Mouse (Mus musculus): ENCODE results near the gene Olfr211. TPM values are rescaled to one million over a fixed set of nuclear protein-coding genes. Genes with fewer than 3 reads are reported as not detected.
"Not testable (repeated sequence)": the region's sequence is repeated elsewhere in the genome, so short reads cannot be mapped to it uniquely, and the experiment has no call there.

Gene Olfr211
- not detected for total RNA-seq (2021)

DNA sequence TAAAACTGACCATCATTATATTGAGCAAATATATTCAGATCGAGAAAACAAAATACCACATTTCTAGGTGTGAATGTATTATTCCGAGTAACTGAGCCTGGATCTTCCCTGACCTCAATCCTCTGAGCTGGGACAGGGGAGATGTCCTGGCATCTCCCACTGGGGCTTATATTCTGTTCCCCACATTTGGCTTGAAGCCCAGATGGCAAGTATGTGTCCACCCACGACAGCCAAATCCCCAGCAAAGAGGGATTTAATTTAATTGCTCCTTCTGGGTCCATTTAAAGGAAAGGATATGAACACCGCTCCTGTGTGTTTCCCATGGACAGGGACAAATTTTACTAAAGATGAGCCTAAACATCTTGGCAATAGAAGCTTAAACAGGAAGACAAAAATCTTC, at the start of gene Olfr211:
TSS of gene Olfr211 (plus strand) at position 301 of the 400 bp plus-strand sequence.
- no peak for DNase-seq (ENCODE audit: low spot score in 2 of 2)
- intact Hi-C loops (cut with DNase I), result no loop called here

DNA sequence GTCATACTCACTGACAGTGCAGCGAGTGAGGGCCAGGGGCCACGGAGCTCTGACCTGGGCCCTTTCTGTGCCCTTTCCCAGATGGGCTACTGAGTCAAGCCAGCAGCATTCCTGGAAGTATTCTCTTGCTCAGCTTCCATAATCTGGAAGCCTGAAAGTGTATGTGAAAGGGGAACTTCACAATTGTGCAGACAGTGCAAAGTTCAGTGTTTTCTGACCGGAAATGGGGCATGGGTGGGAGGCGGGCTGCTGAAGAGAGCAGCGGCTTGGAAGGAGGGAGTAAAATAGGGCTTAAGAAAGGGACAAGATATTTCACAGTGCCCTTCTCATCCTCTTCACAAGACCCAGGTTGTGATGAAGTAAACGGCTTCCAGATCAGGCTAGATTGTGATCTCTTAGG, 49.4 kb upstream of the Olfr211 start:
- DNase-seq (ENCODE audit: low spot score in 2 of 2), result no peak
- intact Hi-C loops (cut with DNase I), result no loop called here

DNA sequence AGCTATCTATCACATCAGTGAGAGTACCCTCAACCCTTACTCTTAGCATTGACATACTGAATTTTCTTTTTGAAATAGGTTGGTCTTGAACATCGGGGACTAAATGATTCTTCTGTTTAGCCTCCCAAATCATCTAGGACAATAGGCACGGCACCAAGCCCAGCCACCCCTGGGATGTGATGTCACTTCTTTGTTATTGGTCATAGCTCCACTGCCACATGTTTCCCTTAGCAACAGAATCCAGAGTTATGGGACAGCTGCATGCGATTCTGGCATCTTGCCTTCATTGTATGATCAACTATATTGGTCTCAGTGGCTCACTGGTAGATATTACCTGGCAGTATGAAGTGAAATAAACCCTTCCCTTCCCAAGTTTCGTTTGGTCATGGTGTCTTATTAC, 48.4 kb upstream of the Olfr211 start:
- no peak for DNase-seq (ENCODE audit: low spot score in 2 of 2)
- intact Hi-C loops (cut with DNase I), result no loop called here

DNA sequence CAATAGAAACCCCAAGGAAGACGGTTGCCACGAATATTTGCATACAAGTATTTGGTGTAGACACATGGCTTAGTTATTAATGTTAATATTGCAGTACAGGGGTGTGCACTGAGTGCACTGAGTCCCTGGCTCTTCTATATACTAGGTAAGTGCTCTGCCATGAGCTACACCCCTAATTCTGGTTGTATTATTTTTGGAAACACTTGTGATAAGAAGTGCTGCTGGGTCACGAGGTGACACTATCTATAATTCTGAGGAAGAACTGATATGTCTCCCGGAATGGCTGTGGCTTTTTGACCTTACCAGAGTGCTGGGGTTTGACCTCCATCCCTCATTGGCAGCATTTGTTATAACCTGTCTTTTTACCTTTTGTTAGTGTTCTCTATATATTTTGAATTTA, 48.0 kb upstream of the Olfr211 start:
- no peak for DNase-seq (ENCODE audit: low spot score in 2 of 2)
- intact Hi-C loops (cut with DNase I), result no loop called here

DNA sequence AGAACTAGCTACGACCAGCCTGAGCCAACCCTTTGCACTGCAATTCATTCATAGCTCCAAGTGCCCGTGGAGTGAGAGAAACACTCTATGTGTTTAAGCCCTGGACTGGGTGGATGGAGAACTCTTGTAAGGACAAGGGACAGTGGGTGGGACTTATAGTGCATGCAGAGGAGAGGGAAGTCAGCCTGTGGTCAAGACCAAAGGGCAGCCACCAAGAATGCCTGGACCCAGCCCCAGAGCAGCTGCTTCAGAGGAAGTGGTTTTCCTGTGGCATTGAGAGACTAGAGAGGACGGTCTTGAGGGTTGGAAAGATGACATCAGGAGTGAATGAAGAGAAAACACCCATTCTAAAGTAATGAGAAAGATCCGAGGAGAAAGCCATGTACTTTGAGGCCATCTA, 33.1 kb upstream of the Olfr211 start:
- intact Hi-C loops (cut with DNase I), result no loop called here
- peak in 1 of 2 experiments; percentile 7 for DNase-seq (ENCODE audit: low spot score in 2 of 2)

DNA sequence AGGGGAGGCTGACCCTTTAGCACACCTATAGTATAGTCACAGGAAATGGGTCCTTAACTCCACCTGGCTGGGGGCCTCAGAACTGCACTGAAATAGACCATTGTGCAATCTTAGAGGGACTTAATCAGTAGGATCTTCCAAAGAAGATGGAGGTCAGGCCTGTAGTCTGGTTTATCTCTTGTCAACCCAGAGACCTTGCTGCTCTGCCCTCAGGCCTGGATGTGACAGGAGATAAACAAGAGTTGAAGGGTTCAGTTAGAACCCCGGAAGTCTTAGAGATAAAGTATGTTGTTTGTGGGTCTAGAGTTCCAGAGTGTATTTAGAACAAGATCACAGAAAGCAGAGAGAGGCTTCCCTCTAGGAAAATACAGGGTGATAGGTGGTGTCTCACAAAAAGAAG, 32.4 kb upstream of the Olfr211 start:
- intact Hi-C loops (cut with DNase I), result no loop called here
- DNase-seq (ENCODE audit: low spot score in 2 of 2), result no peak

DNA sequence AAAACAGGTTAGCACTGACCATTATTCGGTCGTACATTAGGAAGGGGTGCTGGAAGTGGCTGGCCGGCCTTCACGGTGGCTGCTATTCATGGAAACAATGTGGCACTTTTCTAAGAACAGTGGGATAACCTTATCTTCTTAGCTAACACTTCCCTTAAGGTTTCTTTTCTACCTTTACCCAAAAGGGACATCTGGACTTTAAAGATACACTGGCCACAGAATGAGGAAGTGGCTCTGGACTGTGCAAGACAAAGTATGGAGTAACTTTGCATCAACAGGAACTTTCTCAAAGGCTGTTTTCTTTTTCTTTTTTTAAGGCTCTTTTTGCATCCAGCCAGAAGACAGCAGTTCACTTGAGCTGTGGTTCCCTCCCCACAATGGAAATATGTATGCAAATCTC, 30.2 kb upstream of the Olfr211 start:
- intact Hi-C loops (cut with DNase I), result no loop called here
- no peak for DNase-seq (ENCODE audit: low spot score in 2 of 2)

DNA sequence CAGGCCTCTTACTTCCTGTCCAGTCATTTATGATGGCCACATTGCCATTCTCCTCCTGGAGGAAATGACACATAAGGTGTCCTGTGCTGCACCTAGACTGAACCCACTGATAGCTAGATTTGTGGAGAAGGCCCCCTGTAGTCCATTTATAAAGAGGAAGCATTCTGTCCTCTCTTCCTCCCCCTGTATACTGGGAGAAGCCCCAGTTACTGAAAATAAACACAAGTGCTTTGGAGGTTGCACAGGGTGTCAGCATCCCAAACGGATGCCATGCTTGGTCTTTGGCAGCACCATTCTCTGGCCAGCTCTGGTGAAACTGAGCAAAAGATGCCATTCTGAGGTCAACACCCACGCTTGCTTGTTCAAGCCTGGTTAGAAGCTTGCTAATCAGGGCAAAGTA, 29.7 kb upstream of the Olfr211 start:
- intact Hi-C loops (cut with DNase I), result no loop called here
- no peak for DNase-seq (ENCODE audit: low spot score in 2 of 2)

DNA sequence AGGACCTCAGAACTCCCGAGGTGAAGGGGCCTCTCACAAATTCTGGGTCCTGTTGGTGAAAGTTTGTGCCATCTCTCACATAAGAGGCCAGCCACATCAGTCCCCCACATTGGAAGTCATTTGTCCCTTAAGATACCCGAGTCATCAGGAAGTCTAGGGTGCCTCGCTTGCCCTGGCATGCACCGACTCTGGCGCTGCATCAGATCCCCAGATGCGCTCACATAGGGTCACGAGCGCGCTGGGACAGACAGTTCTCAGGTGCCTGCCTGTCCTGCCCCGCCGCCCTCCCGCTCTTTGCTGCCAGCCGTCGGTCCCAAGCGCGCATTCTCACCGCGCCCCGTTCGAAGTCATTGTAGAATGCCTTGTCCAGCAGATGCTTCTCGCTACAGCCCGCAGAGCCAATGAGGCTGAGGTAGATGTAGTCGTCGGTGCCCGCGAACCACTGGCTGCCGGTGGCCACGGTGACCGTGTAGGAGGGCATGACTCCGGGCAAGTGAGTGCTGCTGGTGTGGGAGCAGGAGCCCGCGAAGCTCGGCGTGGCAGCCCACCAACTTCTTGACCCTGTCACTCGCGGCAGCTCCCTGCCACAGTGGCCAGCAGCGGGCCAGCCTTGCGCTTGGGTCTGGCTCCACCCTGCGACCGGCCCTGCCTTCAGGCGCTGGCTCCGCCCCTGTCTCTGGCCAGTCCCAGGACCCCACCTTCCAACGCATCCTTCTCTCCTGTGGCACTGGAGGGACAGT, 28.2 kb upstream of the Olfr211 start, which contains the start of gene Alox5:
TSS of gene Alox5 (minus strand) at position 635 of the 740 bp plus-strand sequence.
- no peak for DNase-seq (ENCODE audit: low spot score in 2 of 2)
- intact Hi-C loops (cut with DNase I), result no loop called here

DNA sequence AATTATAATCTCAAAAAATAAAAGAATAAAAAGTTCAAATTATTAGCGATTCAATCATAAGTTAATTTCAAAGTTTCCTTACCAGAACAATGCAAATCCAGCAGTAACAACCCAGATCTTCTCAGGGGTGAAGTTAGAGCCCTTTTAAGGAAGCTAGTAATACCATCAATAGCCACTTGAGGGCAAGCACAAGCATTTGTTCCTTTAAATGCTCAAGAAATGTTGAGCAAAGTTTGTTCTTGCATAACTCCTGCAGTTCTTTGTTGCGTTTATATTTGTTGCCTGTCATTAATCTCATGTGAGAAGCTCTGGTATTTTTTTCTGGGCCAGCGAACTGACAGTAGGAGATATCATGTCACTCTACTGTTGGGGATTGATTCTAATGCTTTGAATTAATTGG, 20.8 kb upstream of the Olfr211 start:
- no peak for DNase-seq (ENCODE audit: low spot score in 2 of 2)
- intact Hi-C loops (cut with DNase I), result no loop called here

DNA sequence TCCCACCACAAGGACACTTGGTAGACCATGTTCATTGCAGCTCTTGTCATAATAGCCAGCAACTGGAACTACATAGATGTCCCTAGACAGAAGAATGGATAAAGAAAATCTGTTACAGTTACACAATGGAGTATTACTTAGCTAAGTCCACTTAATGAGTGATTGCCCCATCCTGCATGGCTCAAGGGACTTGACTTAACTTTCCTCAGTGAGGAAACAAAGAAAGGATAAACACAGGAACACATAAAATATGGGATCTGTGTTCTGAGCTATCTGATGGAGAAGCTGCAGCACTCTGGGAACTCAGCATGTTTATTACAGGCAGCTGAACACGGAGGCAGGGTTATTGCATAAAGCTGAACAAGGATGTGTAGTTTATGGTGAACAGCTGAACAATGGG, 3.8 kb upstream of the Olfr211 start:
- DNase-seq (ENCODE audit: low spot score in 2 of 2), result no peak
- intact Hi-C loops (cut with DNase I), result no loop called here

DNA sequence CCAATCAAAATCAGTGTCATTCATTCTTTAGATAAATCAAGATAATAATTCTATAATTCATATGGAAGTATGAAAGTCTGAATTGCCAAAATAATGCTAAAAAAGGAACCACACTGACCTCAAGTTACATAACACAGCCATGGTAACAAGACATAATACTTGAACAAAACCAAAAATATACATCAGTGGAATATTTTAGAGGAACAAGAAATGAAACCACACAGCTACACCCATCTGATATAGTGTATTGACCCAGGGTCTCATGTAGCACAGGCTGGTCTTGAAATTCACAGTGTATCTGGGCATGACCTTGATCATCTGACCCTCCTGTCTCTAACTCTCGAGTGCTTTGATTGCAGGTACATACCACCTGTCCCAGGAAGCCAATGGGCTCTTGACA, 2.1 kb upstream of the Olfr211 start:
- intact Hi-C loops (cut with DNase I), result no loop called here
- DNase-seq (ENCODE audit: low spot score in 2 of 2), result no peak

DNA sequence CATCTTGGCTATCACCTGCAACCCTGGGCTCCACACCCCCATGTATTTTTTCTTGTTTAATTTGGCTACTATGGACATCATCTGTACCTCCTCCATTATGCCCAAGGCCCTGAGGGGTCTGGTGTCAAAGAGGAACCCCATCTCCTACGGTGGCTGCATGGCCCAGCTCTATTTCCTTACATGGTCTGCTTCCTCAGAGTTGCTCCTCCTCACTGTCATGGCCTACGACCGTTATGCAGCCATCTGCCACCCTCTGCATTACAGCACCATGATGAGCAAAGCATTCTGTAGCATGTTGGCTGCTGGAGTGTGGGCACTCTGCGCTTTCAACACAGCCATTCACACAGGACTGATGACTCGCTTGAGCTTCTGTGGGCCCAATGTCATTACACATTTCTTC, 4.9 kb downstream of the Olfr211 start:
- no peak for DNase-seq (ENCODE audit: low spot score in 2 of 2)
- intact Hi-C loops (cut with DNase I), result no loop called here

DNA sequence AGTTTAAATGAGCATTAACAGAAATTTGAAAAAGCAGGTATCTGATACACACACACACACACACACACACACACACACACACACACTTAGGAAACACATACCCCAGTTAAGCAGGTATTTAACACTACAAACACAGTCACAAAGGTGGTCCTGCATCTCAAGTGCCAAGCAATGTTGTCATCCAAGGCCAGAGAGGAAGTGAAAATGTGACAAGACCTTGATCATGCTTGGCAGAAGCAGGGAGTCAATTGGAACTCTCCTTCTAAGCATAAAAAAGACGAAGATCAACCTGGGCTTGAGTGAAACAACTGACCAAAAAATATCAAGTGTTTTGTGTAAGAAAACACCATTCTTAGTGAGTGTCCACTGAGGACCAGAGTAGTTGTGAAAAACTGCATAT, 7.1 kb downstream of the Olfr211 start:
- DNase-seq (ENCODE audit: low spot score in 2 of 2), result no peak
- intact Hi-C loops (cut with DNase I), result no loop called here

DNA sequence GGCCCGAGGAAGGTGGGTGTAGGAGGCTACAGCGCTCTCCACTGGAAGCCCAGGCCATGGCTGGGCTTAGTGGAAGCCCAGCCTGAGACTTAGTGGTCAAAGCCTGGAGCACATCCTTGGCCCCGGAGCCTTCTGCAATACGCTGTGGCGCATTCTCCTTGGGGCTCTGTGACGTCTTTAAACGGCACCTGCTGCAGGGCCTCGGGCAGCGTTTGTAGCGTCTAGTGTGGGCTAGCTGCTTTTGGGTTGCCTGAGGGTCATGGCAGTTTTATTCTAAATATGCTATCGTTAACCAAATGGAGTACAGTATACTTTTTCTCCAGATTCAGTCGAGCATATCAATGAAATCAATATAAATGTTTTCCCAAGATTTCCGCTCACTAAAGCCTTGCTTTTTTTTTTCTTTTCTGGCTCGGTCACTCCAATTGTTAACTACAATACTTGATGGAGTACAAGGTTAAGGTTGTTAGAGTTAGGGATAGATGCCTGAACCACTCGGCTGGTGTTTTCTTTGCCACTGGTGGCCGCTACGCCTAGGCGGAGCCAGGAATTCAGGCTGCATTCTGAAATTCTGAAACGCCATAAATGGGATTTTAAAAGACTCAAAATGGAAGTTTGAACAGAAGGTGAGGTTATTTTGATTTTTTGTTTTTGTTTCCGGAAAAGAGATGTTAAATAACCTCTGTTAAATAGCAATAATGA, 17.6 kb downstream of the Olfr211 start, which contains the start of gene Olfr212:
TSS of gene Olfr212 (plus strand) at position 215 of the 702 bp plus-strand sequence.
- intact Hi-C loops (cut with DNase I); DNase-seq (ENCODE audit: low spot score in 2 of 2): not testable (repeated sequence)

DNA sequence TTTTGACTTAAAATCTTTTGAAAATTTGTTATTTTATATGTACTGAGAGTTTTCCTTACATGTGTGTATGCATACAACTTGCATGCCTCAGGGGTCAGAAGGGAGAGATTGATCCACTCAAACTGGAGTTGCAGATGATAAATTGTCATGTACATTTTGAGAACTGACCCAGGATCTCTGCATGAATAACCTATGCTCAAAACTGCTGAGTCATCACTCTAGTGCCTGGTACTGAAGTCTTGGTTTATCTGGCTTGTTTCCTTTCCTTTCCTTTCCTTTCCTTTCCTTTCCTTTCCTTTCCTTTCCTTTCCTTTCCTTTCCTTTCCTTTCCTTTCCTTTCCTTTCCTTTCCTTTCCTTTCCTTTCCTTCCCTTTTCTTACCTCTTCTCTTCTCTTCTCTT, 25.9 kb downstream of the Olfr211 start:
- no peak for DNase-seq (ENCODE audit: low spot score in 2 of 2)
- intact Hi-C loops (cut with DNase I), result no loop called here

DNA sequence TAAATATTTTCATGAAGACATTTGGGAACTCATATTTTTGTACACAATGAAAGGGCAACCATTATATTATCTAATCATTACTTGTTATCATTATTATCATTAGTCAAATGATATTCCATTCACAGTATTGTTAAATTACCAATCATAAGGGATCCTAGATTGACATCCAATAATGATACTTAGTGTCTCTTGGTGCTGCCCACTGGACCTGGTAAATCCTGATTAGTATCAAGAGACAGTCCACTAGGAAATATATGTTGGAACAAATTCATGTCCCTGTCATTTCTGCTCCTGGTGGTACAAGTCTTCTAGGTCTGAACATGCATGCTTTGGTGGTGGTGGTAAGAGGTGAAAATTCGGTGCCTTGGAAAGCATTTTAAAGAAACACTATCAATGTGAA, 49.3 kb downstream of the Olfr211 start, which contains the start of gene Olfr213:
TSS of gene Olfr213 (plus strand) at position 301 of the 400 bp plus-strand sequence.
- DNase-seq (ENCODE audit: low spot score in 2 of 2), result no peak
- intact Hi-C loops (cut with DNase I), result no loop called here

DNA sequence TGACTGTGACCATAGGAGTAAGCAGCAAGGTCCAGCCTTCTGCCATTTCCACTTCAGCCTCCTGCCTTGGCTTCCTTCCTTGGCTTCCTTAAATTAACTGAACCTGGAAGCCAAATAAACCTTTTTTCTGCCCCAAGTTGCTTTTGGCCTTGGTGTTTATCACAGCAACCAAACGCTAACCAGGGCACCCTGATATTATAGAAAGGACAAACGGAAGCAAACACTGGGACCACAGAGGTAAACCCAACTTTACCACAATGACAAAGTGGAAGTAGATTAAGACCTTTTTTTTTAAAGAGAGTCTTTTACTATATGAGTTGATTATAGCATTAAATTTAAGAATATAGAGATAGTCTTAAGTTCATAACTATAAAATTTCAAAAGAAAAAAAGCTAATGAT, 53.6 kb downstream of the Olfr211 start:
- no peak for DNase-seq (ENCODE audit: low spot score in 2 of 2)
- intact Hi-C loops (cut with DNase I), result no loop called here
